Mouse (Mus musculus) retina, postnatal 1 day (tissue): ENCODE results near the gene Atg4a-ps.
"Not testable (repeated sequence)": the region's sequence is repeated elsewhere in the genome, so short reads cannot be mapped to it uniquely, and the experiment has no call there.

Experiments
- DNase-seq: peaks from one replicate; pipeline ENCODE4 v3.0.0-alpha.2; 2012

Atg4a-ps gene

DNA sequence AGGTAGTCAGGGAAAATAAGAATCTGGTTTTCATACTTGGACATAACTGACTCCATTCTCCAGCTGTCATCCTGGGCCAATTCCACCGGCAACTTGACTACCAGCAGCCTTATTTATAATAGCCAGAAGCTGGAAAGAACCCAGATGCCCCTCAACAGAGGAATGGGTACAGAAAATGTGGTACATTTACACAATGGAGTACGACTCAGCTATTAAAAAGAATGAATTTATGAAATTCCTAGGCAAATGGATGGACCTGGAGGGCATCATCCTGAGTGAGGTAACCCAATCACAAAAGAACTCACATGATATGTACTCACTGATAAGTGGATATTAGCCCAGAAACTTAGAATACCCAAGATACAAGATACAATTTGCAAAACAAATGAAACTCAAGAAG, at the start of gene Atg4a-ps:
Gene Atg4a-ps, minus strand, starts transcription at position 101 of the 400 bp plus-strand sequence.
- DNase-seq = not testable (repeated sequence)

DNA sequence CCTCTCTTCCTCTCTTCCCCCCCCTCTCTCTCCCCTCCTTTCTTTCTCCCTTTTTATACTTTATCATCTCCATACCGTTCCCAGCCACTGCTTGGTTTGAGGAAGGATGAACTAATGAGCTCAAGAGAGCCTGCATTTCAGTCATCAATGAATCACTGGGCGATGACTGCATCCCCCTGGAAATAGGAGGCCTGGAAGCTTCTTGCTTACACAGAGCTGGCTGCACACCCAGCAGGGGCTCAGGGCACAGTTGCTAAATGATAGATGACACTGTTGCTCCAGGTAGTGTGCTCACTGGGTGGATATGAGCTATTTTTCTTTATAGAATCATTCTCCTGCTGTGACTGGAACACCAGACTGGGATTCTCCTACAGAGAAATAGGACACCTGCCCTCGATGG, 49.7 kb upstream of the Atg4a-ps start:
- no peak for DNase-seq

DNA sequence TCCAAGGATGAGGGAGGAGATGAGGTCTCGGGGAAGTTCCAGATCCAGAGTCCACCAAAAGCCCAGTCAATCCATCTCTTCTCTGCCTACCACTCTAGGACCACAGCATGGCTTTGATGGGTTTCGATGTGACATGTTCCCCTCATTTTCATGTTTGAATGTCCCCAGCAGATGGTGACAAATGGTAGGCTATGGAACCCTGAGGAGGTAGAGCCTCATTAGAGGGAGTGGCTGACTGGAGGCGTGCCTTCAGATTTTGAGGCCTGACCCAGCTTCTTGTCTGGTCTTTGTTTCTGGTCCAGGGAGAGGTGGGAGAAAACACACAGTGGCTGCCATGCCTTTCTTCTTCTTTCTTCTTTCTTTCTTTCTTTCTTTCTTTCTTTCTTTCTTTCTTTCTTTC, 44.6 kb upstream of the Atg4a-ps start:
- DNase-seq = peak; percentile 27

DNA sequence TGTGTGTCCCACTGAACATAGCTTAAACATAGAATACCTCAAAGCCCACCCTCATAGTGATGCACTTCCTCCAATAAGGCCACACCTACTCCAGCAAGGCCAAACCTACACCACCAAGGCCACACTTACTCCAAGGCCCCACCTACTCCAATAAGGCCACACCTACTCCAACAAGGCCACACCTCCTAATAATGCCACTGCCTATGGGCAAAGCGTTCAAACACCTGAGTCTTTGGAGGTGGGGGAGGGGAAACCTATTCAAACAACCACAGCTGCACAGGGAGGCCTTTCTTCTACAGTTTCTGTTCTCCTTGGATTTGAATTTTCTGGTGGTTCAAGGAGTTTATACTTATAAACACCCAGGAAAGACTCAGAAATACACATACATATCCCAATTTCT, 43.2 kb upstream of the Atg4a-ps start:
- DNase-seq = no peak

- no peak for DNase-seq
These were observed 38.1 kb upstream of the Atg4a-ps start for GRCm38 (mm10) chr3:103683966-103684319.

DNA sequence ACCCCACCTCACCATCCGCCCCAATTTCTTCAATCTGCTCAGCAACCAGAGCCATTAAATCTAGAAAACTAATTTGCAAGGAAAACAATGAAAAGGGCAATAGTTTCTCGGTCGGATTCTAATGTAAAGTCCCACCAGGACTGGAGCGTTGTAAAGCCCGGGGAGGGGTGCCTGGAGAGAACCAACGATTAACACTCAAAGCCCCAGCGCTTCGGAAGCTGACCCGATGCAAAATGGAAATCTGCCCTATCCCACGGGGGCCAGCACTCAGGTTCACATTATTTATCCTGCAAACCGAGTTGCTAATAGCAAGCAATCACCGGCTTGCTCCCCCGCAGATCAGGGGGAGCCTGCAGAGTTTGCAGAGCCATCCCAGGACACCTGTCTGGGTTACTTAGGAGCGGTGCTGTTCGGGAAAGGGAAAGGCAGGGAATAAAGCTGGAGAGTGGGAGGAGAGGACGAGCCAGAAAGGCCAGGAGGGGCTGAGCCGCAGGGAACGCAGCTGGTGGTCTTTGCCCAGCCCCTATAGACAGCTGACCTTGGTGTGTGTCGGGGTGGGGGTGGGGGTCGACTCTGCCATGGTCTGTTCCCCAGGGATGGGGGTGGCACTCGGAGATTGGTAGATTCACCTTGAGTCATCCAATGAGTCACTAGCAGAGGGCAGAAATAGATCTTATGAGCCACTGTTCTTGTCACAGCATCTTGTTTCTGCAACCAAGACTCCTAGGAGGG, 37.5 kb upstream of the Atg4a-ps start:
- DNase-seq = peak; percentile 51

DNA sequence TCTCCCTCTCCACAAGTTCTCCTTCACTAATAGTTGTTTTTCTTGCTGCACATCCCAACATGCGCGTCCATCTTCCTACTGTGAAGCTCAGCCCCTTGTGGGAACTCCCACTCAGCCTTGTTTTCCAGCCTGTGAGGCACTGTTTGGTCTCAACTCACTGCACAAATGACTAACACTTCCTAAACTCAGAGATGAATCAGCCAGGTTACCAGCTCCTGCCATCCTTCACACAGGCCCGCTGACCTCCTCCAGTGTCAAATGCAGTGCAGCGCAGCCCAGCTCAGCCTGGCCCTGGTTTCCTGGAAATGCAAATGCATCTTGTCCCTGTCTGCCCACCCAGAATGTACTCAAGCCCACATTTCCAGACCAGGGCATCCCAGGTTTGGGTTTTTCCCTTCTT, 36.6 kb upstream of the Atg4a-ps start:
- DNase-seq = no peak

DNA sequence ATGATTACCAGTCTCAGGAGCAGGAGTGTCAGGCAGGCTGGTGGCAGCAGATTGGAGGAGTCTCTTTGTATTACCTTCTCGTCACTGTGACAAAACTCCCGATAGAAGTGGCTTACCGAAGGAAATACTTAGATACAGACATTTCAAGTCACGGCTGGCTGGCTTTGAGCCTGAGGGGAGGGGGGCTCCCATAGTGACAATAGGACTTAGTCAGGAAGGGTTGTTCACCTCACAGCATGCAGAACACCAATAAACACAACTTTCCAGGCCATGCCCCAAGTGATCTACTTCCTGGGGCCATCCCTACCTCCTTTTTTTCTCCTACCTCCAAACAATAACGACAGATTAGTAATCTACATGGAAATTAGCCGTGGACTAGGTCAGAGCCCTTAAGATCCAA, 32.9 kb upstream of the Atg4a-ps start:
- DNase-seq = peak; percentile 12

- peak; percentile 53 for DNase-seq
These were observed 26.8 kb upstream of the Atg4a-ps start for GRCm38 (mm10) chr3:103672716-103673115.

- no peak for DNase-seq
These were observed 26.2 kb upstream of the Atg4a-ps start for GRCm38 (mm10) chr3:103672113-103672512.

DNA sequence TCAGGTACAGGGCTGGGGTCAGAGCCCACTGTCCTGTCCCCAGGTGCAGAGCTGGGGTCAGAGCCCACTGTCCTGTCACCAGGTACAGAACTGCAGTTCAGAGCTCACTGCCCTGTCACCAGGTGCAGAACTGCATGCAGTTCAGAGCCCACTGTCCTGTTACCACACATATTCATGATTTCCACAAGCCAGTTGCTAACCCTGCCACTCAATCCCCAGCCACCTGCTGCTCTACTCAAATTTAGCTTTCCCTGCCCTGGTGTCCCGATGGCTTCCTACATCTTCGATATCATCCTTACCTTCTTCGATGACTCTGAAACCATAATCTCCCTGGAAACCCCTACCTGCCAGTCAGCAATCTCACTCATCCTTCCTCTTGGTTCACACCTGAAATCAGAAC, 17.5 kb upstream of the Atg4a-ps start:
- no peak for DNase-seq

DNA sequence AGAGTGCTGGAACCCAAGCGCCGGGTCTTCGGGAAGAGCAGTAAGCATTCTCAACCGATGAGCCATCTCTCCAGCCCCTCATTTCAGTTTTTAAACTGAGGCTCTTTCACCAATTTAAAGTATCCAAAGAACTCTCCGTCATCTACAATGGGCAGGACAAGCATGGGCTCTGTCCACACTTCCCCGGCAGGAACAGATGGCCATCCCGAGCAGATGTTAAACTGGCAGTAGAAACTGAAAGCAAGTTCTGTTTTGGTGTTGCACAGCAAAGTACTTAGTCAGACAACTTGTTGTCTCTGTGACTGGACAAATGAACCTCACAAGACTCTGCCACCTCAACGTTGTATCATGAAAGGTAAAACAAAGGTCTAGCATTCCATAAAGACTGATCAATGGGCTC, 15.8 kb upstream of the Atg4a-ps start:
- DNase-seq = no peak

DNA sequence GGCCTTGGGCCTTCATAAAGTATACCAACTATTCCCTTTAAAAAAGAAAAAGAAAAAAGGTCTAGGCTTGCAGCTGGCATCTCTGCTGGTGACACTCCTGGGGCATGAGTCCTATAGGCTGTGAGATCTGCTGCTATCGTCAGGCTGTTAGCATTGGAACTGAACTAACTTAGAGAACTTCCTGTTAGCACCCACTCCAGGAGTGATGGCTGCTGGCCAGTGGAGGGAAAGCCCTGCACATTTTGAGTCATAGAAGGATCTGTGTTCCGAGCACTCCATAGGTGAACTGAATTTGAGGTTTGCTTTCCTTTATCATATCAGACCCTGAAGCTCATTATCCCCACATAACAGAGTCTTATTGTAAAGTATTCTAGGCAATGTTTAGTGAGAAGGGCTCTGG, 14.1 kb upstream of the Atg4a-ps start:
- no peak for DNase-seq

- DNase-seq = peak; percentile 85
These were observed 4.5 kb upstream of the Atg4a-ps start for GRCm38 (mm10) chr3:103650406-103650805.

GRCm38 (mm10) chr3:103649716-103650115, 3.8 kb upstream of the Atg4a-ps start:
- no peak for DNase-seq

- DNase-seq = no peak
These were observed 2.6 kb upstream of the Atg4a-ps start for GRCm38 (mm10) chr3:103648486-103648885.

- no peak for DNase-seq
These were observed 1.4 kb upstream of the Atg4a-ps start for GRCm38 (mm10) chr3:103647164-103647867.

GRCm38 (mm10) chr3:103641301-103641700, 4.6 kb downstream of the Atg4a-ps start:
- DNase-seq = peak; percentile 37

DNA sequence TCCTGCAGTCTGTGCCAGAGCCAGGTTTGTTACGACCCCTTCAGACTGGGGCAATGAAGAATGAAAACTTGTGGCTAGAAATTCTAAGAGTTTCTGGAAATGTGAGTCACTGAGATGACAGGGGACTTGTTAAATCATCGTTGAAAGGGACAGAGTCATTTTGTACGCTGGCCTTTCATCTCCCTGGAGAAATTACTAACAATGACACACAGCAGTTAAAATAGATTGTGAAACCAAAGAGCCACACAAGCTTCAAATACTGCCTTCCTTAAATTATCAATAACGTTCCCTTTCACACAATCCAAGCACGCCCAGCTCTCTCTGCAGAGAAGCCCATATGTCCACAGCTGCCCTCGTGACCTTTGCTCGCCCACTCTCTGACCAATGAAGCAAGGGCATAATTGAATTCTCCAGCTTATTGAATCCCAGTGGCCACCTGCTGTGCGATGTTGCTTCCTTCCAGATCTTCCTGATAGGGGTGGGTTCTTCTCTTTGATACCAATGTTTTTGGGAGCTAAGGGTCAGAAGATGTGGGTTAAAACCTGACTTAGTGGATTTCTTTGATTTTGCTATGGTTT, 5.6 kb downstream of the Atg4a-ps start:
- peak; percentile 46 for DNase-seq

DNA sequence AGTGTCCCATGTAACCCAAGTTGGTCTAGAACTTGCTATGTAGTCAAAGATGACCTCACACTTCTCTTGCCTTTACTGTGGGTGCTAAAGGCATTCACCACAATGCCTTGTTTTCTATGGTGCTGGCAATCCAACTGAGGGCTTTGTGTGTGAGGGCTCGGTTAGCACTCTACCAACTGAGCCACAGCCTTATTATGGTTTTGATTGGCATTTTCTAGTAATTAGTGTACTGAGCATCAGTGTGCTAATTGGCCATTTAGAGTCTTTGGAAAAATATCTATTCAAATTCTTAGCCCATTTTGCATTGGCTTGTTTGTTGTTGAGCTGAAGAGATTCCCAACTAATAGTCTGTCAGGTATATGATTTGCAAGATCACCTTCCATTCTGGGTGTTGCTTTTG, 8.2 kb downstream of the Atg4a-ps start:
- DNase-seq = no peak

GRCm38 (mm10) chr3:103634256-103634655, 11.6 kb downstream of the Atg4a-ps start:
- DNase-seq = no peak

GRCm38 (mm10) chr3:103633831-103634230, 12.0 kb downstream of the Atg4a-ps start:
- no peak for DNase-seq

DNA sequence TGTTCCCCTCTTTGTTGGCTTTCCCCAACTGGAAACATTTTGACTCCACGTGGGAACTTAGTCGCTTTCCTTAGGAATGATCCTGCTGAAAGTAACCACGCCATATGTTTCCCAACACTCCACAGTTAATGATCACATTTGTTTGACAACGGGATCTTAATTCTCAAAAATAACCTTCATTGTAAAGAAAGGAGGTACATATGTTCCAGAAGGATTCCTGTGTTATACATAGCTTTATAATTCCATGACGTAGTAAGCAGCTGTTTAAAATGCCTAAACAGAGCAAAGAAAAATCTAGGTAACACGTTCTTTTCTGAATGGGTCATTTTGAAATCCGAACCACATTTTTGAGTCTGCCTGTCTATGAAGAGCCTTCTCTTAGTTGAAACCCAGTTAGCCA, 12.7 kb downstream of the Atg4a-ps start:
- no peak for DNase-seq

GRCm38 (mm10) chr3:103627661-103628060, 18.2 kb downstream of the Atg4a-ps start:
- no peak for DNase-seq
